Mouse (Mus musculus): ENCODE measurements around the gene Gm17359. TPM values are rescaled to one million over a fixed set of nuclear protein-coding genes. Genes with fewer than 3 reads are reported as not detected.

Gene Gm17359
- total RNA-seq, 2 experiments from 2014 or later = not detected

GRCm38 (mm10) chr3:79452696-79453263 lies 116.3 kb downstream of the Gm17359 start:
- intact Hi-C loops (cut with DNase I) = loop anchor here (1.0 kb wide), 1 partner anchor 153 kb away; no protein-coding TSS in a partner anchor

GRCm38 (mm10) chr3:79455761-79456160 lies 119.3 kb downstream of the Gm17359 start:
- intact Hi-C loops (cut with DNase I) = no loop called here
- no peak for DNase-seq (ENCODE audit: low spot score in 2 of 2)

More at GRCm38 (mm10) chr3:79452696-79453263, 116.3 kb downstream of the Gm17359 start:
- DNase-seq (ENCODE audit: low spot score in 2 of 2) = no peak

- no peak for DNase-seq (ENCODE audit: low spot score in 2 of 2)
- intact Hi-C loops (cut with DNase I) = no loop called here
These were observed 122.3 kb downstream of the Gm17359 start for GRCm38 (mm10) chr3:79458651-79459275.

- intact Hi-C loops (cut with DNase I) = no loop called here
- no peak for DNase-seq (ENCODE audit: low spot score in 2 of 2)
These were observed 133.0 kb downstream of the Gm17359 start for GRCm38 (mm10) chr3:79469440-79469839.

GRCm38 (mm10) chr3:79472362-79472761 lies 135.9 kb downstream of the Gm17359 start:
- peak in 1 of 2 experiments; percentile 78 for DNase-seq (ENCODE audit: low spot score in 2 of 2)
- intact Hi-C loops (cut with DNase I) = loop anchor here (5.0 kb wide), 1 partner anchor 250 kb away; no protein-coding TSS in a partner anchor

- peak; percentile 51 to 82 for DNase-seq (ENCODE audit: low spot score in 2 of 2)
- intact Hi-C loops (cut with DNase I) = loop anchor here (2.0 to 5.0 kb wide), 3 partner anchors 38 to 253 kb away; partner anchors contain the start of gene Rapgef2
These were observed 138.4 kb downstream of the Gm17359 start for GRCm38 (mm10) chr3:79474911-79475310.

- DNase-seq (ENCODE audit: low spot score in 2 of 2) = no peak
- intact Hi-C loops (cut with DNase I) = loop anchor here (2.0 to 5.0 kb wide), 2 partner anchors 39 to 189 kb away; partner anchors contain the start of gene Rapgef2
These were observed 139.5 kb downstream of the Gm17359 start for GRCm38 (mm10) chr3:79475980-79476379.

GRCm38 (mm10) chr3:79478400-79478799 lies 141.9 kb downstream of the Gm17359 start:
- DNase-seq (ENCODE audit: low spot score in 2 of 2) = no peak
- intact Hi-C loops (cut with DNase I) = loop anchor here (5.0 kb wide), 1 partner anchor 191 kb away; the partner anchor contains the start of gene Rapgef2

- intact Hi-C loops (cut with DNase I) = loop anchor here (5.0 kb wide), 1 partner anchor 192 kb away; the partner anchor contains the start of gene Rapgef2
- DNase-seq (ENCODE audit: low spot score in 2 of 2) = no peak
These were observed 142.4 kb downstream of the Gm17359 start for GRCm38 (mm10) chr3:79478880-79479279.

GRCm38 (mm10) chr3:79484286-79485063 lies 148.0 kb downstream of the Gm17359 start:
- no peak for DNase-seq (ENCODE audit: low spot score in 2 of 2)
- intact Hi-C loops (cut with DNase I) = no loop called here

- no peak for DNase-seq (ENCODE audit: low spot score in 2 of 2)
- intact Hi-C loops (cut with DNase I) = no loop called here
These were observed 151.6 kb downstream of the Gm17359 start for GRCm38 (mm10) chr3:79488025-79488424.

GRCm38 (mm10) chr3:79490102-79490501 lies 153.6 kb downstream of the Gm17359 start:
- no peak for DNase-seq (ENCODE audit: low spot score in 2 of 2)
- intact Hi-C loops (cut with DNase I) = no loop called here

- intact Hi-C loops (cut with DNase I) = no loop called here
These were observed 155.2 kb downstream of the Gm17359 start for GRCm38 (mm10) chr3:79491614-79492013.

GRCm38 (mm10) chr3:79493064-79493463 lies 156.6 kb downstream of the Gm17359 start:
- intact Hi-C loops (cut with DNase I) = no loop called here

More at GRCm38 (mm10) chr3:79491614-79492013, 155.2 kb downstream of the Gm17359 start:
- DNase-seq (ENCODE audit: low spot score in 2 of 2) = no peak

GRCm38 (mm10) chr3:79494028-79494427 lies 157.6 kb downstream of the Gm17359 start:
- DNase-seq (ENCODE audit: low spot score in 2 of 2) = no peak
- intact Hi-C loops (cut with DNase I) = loop anchor here (2.0 kb wide), 1 partner anchor 291 kb away; no protein-coding TSS in a partner anchor

More at GRCm38 (mm10) chr3:79493064-79493463, 156.6 kb downstream of the Gm17359 start:
- DNase-seq (ENCODE audit: low spot score in 2 of 2) = no peak

GRCm38 (mm10) chr3:79495151-79495550 lies 158.7 kb downstream of the Gm17359 start:
- intact Hi-C loops (cut with DNase I) = loop anchor here (2.0 to 5.0 kb wide), 2 partner anchors 273 to 292 kb away; no protein-coding TSS in a partner anchor
- peak; percentile 50 to 77 for DNase-seq (ENCODE audit: low spot score in 2 of 2)

- intact Hi-C loops (cut with DNase I) = loop anchor here (5.0 kb wide), 1 partner anchor 274 kb away; no protein-coding TSS in a partner anchor
These were observed 160.2 kb downstream of the Gm17359 start for GRCm38 (mm10) chr3:79496668-79497067.

GRCm38 (mm10) chr3:79500279-79500678 lies 163.8 kb downstream of the Gm17359 start:
- no peak for DNase-seq (ENCODE audit: low spot score in 2 of 2)
- intact Hi-C loops (cut with DNase I) = loop anchor here (5.0 kb wide), 1 partner anchor 543 kb away; no protein-coding TSS in a partner anchor

More at GRCm38 (mm10) chr3:79496668-79497067, 160.2 kb downstream of the Gm17359 start:
- no peak for DNase-seq (ENCODE audit: low spot score in 2 of 2)

- intact Hi-C loops (cut with DNase I) = loop anchor here (5.0 kb wide), 1 partner anchor 544 kb away; no protein-coding TSS in a partner anchor
These were observed 164.8 kb downstream of the Gm17359 start for GRCm38 (mm10) chr3:79501166-79501728.

More at GRCm38 (mm10) chr3:79501166-79501728, 164.8 kb downstream of the Gm17359 start:
- DNase-seq (ENCODE audit: low spot score in 2 of 2) = no peak

Measured in left cerebral cortex, postnatal 25 days (tissue).